Mouse (Mus musculus) ES-Bruce4 (cell line): ENCODE data around the gene Trio. TPM values are rescaled to one million over a fixed set of nuclear protein-coding genes. Genes with fewer than 3 reads are reported as not detected.

Experiments
- H3K27ac ChIP-seq: 2 replicates; pipeline ENCODE4 v1.5.1; 2012; ENCODE audit warnings: low read length, inconsistent platforms; ENCODE audit not compliant: insufficient read depth
- H3K27me3 ChIP-seq: 2 replicates; pipeline ENCODE4 v1.6.1; 2012; ENCODE audit warnings: mild to moderate bottlenecking, low read length, inconsistent platforms; ENCODE audit not compliant: control insufficient read depth, poor library complexity, insufficient read depth, severe bottlenecking
- H3K36me3 ChIP-seq: 2 replicates; pipeline ENCODE4 v1.6.1; 2012; ENCODE audit warnings: inconsistent platforms, mild to moderate bottlenecking, low read length, moderate library complexity; ENCODE audit not compliant: control insufficient read depth, poor library complexity, insufficient read depth, severe bottlenecking
- H3K4me1 ChIP-seq: one replicate; pipeline ENCODE4 v1.8.1; 2011; ENCODE audit warnings: low read length; ENCODE audit not compliant: control insufficient read depth, insufficient read depth
- H3K4me3 ChIP-seq: 2 replicates; pipeline ENCODE4 v1.5.1; 2011; ENCODE audit warnings: low read depth, mild to moderate bottlenecking, low read length
- H3K9ac ChIP-seq: 2 replicates; pipeline ENCODE4 v1.6.1; 2012; ENCODE audit warnings: low read depth, mild to moderate bottlenecking, inconsistent platforms; ENCODE audit not compliant: poor library complexity, severe bottlenecking
- H3K9me3 ChIP-seq: replicated peaks from 2 replicates; pipeline ENCODE4 v1.6.1; 2012; ENCODE audit warnings: mild to moderate bottlenecking, low read length, inconsistent platforms; ENCODE audit not compliant: control insufficient read depth, poor library complexity, insufficient read depth, severe bottlenecking
- CTCF ChIP-seq: IDR thresholded peaks from one replicate; pipeline ENCODE4 v1.8.1; 2011; ENCODE audit warnings: low read depth, low read length
- EP300 ChIP-seq: IDR thresholded peaks from 2 replicates; pipeline ENCODE4 v1.6.1; 2011; ENCODE audit warnings: low read depth, low read length; ENCODE audit not compliant: insufficient read depth
- POLR2A ChIP-seq: IDR thresholded peaks from one replicate; pipeline ENCODE4 v1.8.1; 2011; ENCODE audit warnings: low read length; ENCODE audit not compliant: insufficient read depth
- polyA plus RNA-seq: library from polyadenylated mRNA; stranded (reverse); fragments of >200 nt; gene quantifications from 2 replicates; pipeline ENCODE4 v1.2.4, GENCODE M21; 2011; ENCODE audit warnings: low read depth; ENCODE audit not compliant: missing spikeins, insufficient read depth, insufficient read length

Trio gene
- polyA plus RNA-seq, 1 experiment: 62.2 TPM

DNA sequence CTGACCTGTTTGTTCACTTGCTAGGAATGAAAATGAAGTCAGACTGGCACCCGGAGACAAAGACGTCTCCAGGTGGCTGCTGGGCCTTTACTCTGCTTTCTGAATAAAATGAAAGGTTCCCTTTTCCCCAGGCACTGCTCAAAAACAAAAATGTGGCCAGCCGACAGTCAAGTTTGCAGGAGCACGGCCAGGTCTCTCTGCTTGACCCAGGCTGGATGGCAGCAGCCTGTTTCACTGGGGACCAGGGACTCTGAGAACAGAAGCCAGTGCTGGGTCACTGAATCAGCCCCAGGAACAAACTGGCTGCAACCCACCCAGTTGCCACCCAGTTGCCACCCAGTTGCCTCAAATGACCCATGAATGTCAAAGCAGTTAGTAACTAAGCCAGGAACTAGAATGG lies 159.2 kb downstream of the Trio start:
- Histone ChIP-seq H3K27ac (no peak overlapping the region), H3K27me3 (no peaks in the 10 kb centered on the region), H3K9ac (no peak overlapping the region), H3K4me1 (no peaks in the 10 kb centered on the region), H3K36me3 (no peaks in the 10 kb centered on the region), H3K4me3 (no peak overlapping the region), H3K9me3 (no peaks in the 10 kb centered on the region)
- TF ChIP-seq EP300 (no peak), POLR2A (no peak), CTCF (no peak)

DNA sequence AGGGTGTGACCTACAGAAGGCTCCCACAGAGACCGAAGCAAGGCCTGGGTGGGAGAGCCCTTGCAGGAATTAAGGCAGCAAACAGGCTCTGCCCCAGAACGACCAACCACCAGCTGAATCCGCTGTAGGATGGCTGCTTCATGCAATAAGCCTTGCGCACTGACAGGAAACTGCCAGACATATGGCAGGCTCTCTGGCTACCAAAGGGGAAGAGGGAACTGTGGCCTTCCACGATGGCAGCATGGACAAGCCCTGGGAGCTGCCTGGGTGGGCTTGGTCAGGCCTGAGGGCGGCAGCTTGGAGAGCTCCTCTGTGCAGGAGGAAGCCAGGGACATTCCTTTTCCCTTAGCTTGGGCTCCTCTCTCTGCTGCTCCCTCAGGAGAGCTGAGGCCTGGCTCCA lies 159.6 kb downstream of the Trio start:
- no peak for TF ChIP-seq EP300
- TF ChIP-seq POLR2A: no peak
- no peak for TF ChIP-seq CTCF
- no peak overlapping the region for H3K27ac ChIP-seq
- no peaks in the 10 kb centered on the region for H3K9me3 ChIP-seq
- no peaks in the 10 kb centered on the region for H3K4me1 ChIP-seq
- no peak overlapping the region for H3K9ac ChIP-seq
- no peaks in the 10 kb centered on the region for H3K27me3 ChIP-seq
- no peak overlapping the region for H3K4me3 ChIP-seq
- H3K36me3 ChIP-seq: no peaks in the 10 kb centered on the region

DNA sequence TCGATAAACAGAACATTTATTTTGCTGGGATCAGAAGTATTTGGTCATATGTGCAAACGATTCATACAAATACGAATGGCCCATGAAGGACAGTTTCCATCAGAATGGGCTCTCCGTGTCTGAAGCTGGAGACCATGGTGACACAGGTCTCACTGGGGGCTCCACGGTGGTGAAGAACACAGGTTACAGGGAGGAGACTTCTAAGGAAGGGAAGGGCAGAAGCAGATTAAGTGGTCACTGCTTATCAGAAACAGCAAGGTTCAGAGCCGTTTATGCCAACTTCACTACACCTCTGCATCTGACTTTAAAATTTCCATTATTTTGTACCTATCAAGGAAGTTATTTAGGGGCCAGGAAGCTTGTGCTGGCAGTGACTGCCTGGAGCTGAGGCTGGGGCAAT lies 161.3 kb downstream of the Trio start:
- Histone ChIP-seq H3K27me3 (no peaks in the 10 kb centered on the region), H3K9me3 (no peaks in the 10 kb centered on the region), H3K36me3 (no peaks in the 10 kb centered on the region), H3K27ac (no peak overlapping the region), H3K4me1 (no peaks in the 10 kb centered on the region), H3K4me3 (no peak overlapping the region), H3K9ac (no peak overlapping the region)
- no peak for TF ChIP-seq CTCF

DNA sequence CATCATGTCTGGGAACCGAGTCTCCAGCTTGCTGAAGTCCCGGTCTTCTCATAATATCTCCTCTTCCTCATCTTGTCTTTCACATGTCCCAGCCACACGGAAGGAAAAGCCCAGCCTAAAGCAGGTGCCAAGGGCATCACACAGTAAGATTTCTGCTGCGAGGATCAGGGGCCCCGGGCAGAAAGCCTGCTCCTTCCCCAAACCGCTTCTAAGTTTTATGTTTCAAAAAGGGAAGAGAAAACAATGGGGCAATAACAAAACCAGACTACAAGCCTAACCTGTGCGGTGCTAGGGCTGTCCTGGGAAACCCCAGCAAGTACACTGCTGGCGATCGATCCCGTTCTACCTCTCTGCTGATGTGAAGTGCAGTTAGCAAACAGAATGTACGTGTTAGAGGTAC lies 162.7 kb downstream of the Trio start:
- TF ChIP-seq EP300: no peak
- no peak for TF ChIP-seq CTCF
- no peak for TF ChIP-seq POLR2A
- Histone ChIP-seq H3K36me3 (no peaks in the 10 kb centered on the region), H3K9ac (no peak overlapping the region)

DNA sequence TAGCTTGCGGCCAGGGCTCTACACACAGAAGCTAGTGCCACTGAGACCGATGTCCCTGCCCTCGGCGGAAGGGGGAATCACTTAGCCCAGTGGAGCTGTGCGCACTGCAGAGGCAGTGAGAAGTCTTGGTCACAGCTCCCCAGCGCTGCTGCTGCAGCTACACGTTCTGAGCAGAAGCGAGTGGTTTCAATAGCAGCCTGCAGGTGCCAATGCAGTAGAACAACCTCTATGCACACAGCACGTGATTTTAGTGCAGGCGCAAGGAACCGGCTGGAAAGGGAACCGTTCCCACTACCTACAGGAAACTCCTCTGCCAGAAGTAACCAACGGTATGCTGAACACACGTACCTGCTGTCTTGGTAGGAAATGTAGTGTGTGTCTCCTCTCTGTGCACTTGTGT lies 165.2 kb downstream of the Trio start:
- H3K27me3 ChIP-seq: no peaks in the 10 kb centered on the region
- H3K4me3 ChIP-seq: no peak overlapping the region; the same call in 1 of the 2 replicates
- no peaks in the 10 kb centered on the region for H3K9me3 ChIP-seq
- H3K36me3 ChIP-seq: no peaks in the 10 kb centered on the region
- no peak overlapping the region for H3K27ac ChIP-seq
- no peak overlapping the region for H3K9ac ChIP-seq
- no peaks in the 10 kb centered on the region for H3K4me1 ChIP-seq
- TF ChIP-seq POLR2A (no peak), CTCF (no peak), EP300 (no peak)

More for the DNA sequence above, 162.7 kb downstream of the Trio start:
- H3K9me3 ChIP-seq: no peaks in the 10 kb centered on the region
- H3K4me3 ChIP-seq: no peak overlapping the region
- no peaks in the 10 kb centered on the region for H3K4me1 ChIP-seq
- no peak overlapping the region for H3K27ac ChIP-seq
- no peaks in the 10 kb centered on the region for H3K27me3 ChIP-seq

DNA sequence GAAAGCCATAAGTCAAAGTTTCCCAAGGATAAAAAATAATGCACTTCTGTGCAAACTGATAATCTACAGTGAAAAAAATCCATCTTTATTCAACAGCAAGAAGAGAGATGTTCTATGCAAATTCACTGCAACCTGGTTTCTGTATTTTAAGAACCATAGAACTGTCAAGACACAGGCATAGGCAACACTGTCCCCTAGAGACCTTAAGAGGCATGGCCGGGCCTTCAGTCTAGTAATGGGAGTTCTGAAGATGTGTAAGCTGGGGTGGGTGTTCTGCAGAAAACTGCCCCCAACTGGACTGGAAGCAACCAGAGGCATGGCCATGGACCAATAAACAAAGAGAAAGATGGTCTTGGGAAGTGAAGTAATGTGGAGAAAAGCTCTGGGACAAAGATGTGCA lies 166.1 kb downstream of the Trio start:
- Histone ChIP-seq H3K9ac (no peak overlapping the region), H3K4me3 (no peak overlapping the region), H3K9me3 (no peaks in the 10 kb centered on the region), H3K27me3 (no peaks in the 10 kb centered on the region), H3K4me1 (no peaks in the 10 kb centered on the region), H3K36me3 (no peaks in the 10 kb centered on the region), H3K27ac (no peak overlapping the region)
- no peak for TF ChIP-seq POLR2A
- no peak for TF ChIP-seq EP300
- no peak for TF ChIP-seq CTCF
